Mouse (Mus musculus): Measurements from ENCODE around the gene Acot1.

GRCm38 (mm10) chr12:84013701-84014100, 4.4 kb downstream of the Acot1 start:
- TF ChIP-seq POLR2A (IDR thresholded peaks at IDR 0.05; ENCODE audit: borderline replicate concordance, extremely low read depth, insufficient read depth, insufficient read length, poor library complexity, severe bottlenecking) (no peak), CTCF (IDR thresholded peaks at IDR 0.05; ENCODE audit: borderline replicate concordance, extremely low read depth, insufficient read depth, insufficient read length) (no peak)
